Mouse (Mus musculus): ENCODE results near the gene Ildr2. TPM values are rescaled to one million over a fixed set of nuclear protein-coding genes. Genes with fewer than 3 reads are reported as not detected.

The Ildr2 gene
- polyA plus RNA-seq (2016; fragmentation: Nextera tagmentation; extraction: Ambion mirVana), result 10.8 and 11.1 TPM in 2 replicates

GRCm38 (mm10) chr1:166253898-166254894 is at the start of gene Ildr2:
TSS of gene Ildr2 (plus strand) at chr1:166254139.
- Histone ChIP-seq H3K36me3 (no peaks in the 10 kb centered on the region), H3K9me3 (no peaks in the 10 kb centered on the region), H3K27me3 (no peaks in the 10 kb centered on the region), H3K27ac (replicated peaks) (peak within 1 kb of the TSS; percentile 79), H3K4me1 (peaks cover 45% of the 10 kb centered on the region), H3K9ac (replicated peaks) (peak within 1 kb of the TSS; percentile 82), H3K4me3 (peak within 1 kb of the TSS; percentile 54), H3K4me2 (replicated peaks) (peak within 1 kb of the TSS; percentile 70)
- peak; percentile 63 for ATAC-seq (ENCODE audit: low FRiP score, low read depth)
- under 1% methylated on average over 72 of the region's 72 CpGs for WGBS

DNA sequence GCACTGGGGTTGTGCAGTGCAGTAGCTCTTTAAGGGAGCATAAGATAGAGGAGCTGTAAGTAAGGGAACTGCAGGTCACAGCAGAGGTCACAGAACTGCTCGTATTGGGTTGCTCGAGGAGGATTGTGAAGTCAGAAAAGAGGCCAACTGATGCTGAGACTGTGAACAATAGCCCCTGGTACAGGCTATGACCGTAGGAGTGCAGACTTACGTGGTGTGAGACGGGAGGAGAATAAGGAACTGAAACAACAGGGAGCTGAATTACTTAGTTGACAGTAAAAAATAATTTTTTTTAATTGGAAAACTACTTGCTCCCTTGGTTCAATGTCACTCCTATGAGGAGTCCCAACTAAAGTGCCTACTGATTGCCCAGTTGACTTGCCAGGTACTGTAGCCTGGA is 49.8 kb upstream of the Ildr2 start:
- ATAC-seq (ENCODE audit: low FRiP score, low read depth), result no peak
- H3K27me3 ChIP-seq, result no peaks in the 10 kb centered on the region
- no peaks in the 10 kb centered on the region for H3K9me3 ChIP-seq
- no peak overlapping the region for H3K27ac ChIP-seq (replicated peaks)
- H3K4me3 ChIP-seq, result no peak overlapping the region
- H3K4me2 ChIP-seq (replicated peaks), result no peak overlapping the region
- no peak overlapping the region for H3K9ac ChIP-seq (replicated peaks)
- H3K4me1 ChIP-seq, result no peaks in the 10 kb centered on the region
- no peaks in the 10 kb centered on the region for H3K36me3 ChIP-seq
- 17% methylated on average over 5 of the region's 5 CpGs for WGBS

GRCm38 (mm10) chr1:166205159-166205558 is 48.8 kb upstream of the Ildr2 start:
- 81% methylated on average over 3 of the region's 3 CpGs for WGBS
- H3K36me3 ChIP-seq, result no peaks in the 10 kb centered on the region
- H3K4me2 ChIP-seq (replicated peaks), result no peak overlapping the region
- no peak overlapping the region for H3K4me3 ChIP-seq
- no peaks in the 10 kb centered on the region for H3K4me1 ChIP-seq
- no peaks in the 10 kb centered on the region for H3K9me3 ChIP-seq
- H3K9ac ChIP-seq (replicated peaks), result no peak overlapping the region
- no peak for ATAC-seq (ENCODE audit: low FRiP score, low read depth)
- no peak overlapping the region for H3K27ac ChIP-seq (replicated peaks)
- no peaks in the 10 kb centered on the region for H3K27me3 ChIP-seq

DNA sequence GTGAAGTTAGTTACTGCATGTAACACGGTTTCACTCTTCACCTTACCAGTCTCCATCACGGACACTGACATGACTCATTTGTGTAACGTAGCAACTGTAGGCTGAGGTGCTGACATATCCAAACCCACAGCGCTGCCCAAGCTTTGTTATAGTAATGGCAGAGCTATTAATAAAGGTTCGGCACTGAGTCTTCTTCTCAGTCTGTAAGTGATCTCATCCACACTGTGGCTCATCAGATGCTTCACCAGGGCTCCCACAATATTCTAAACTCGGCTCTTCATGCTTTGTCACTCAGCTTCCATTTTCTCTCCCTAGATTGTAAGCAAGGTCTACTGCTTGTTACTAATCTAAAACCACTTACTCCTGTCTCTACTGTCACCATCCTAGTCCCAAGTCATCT is 44.6 kb upstream of the Ildr2 start:
- WGBS, result 91% methylated on average over 6 of the region's 6 CpGs

DNA sequence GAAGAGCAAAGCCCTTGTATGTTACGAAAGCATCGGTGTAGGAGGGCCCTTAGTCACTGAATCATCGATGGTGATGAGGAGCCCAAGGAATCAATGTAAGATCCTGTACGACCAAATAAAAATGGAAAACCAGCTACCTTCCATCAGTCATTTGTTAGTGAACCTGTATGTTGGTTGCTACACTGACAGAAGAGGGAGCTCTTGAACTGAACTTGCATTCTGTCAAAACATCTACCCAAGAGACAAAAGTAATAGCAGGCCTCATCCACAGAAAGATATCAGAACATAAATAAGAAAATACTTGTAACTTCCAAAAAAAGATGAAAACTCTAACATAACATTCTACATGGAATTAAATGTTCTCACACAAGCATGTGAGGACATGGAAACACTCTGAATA is 39.8 kb upstream of the Ildr2 start:
- Histone ChIP-seq H3K36me3 (no peaks in the 10 kb centered on the region), H3K27ac (replicated peaks) (no peak overlapping the region), H3K9me3 (no peaks in the 10 kb centered on the region), H3K4me3 (no peak overlapping the region), H3K9ac (replicated peaks) (no peak overlapping the region), H3K27me3 (no peaks in the 10 kb centered on the region), H3K4me1 (no peaks in the 10 kb centered on the region), H3K4me2 (replicated peaks) (no peak overlapping the region)
- ATAC-seq (ENCODE audit: low FRiP score, low read depth), result no peak
- WGBS, result 86% methylated on average over 4 of the region's 4 CpGs

More for the DNA sequence above, 44.6 kb upstream of the Ildr2 start:
- no peaks in the 10 kb centered on the region for H3K9me3 ChIP-seq
- H3K36me3 ChIP-seq, result no peaks in the 10 kb centered on the region
- H3K4me2 ChIP-seq (replicated peaks), result no peak overlapping the region
- H3K4me1 ChIP-seq, result no peaks in the 10 kb centered on the region
- H3K27me3 ChIP-seq, result no peaks in the 10 kb centered on the region
- no peak for ATAC-seq (ENCODE audit: low FRiP score, low read depth)
- no peak overlapping the region for H3K9ac ChIP-seq (replicated peaks)
- no peak overlapping the region for H3K27ac ChIP-seq (replicated peaks)
- no peak overlapping the region for H3K4me3 ChIP-seq

DNA sequence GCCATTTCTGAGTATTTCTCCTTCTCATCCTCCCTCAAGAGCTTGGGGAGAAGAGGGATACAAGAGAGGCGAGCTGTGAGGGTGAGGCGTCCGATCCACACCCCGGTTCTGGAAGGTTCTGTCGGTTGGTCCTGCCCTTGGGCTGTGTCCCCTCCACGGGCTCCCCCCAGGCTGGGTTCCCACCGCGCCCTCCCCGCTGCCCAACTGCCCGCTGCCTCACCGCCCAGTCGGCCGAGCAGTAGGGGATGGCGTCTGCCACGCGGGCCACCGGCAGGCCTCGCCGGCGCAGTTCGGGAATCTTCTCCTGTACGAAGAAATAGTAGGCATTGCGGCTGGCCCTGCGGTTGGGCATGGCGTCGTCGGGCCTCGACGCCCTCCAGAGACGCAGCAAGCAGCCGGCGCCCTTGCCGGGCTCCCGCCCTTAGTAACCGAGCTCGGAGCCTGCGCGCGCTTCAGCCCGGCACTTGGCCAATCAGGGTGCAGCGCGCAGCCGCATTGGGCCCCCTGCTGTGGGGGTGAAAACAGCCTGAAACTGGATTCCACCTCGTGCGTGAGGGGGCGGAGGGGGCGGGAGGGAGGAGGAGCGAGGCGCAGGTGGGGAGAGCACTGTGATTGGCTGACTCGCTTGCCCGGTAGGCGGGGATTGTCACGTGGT is 15.5 kb upstream of the Ildr2 start, which contains the start of gene Mael:
Gene Mael, minus strand, starts transcription at position 433 of the 655 bp plus-strand sequence.
- 90% methylated on average over 53 of the region's 53 CpGs for WGBS

DNA sequence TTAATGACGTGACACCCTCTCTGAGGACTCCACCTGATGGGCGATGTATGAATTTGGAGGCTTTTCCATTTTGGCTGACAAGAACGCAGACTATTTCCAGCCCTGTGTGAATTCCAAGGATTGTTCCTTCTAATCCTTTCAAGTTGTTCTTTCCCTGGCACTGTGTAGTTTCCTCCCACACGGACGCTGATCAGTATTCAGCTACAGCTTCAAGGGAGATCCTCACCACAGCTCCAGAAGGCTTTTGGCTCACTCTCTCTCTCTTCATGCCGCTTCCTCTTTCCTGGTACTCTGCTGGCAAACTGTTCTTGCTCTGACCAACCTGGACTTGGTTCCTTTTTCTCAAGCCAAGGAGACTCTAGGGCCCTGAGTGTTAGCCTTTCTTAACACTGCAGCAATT is 9.7 kb upstream of the Ildr2 start:
- no peak for ATAC-seq (ENCODE audit: low FRiP score, low read depth)
- Histone ChIP-seq H3K27me3 (no peaks in the 10 kb centered on the region), H3K4me2 (replicated peaks) (no peak overlapping the region), H3K9me3 (no peaks in the 10 kb centered on the region), H3K36me3 (no peaks in the 10 kb centered on the region), H3K4me3 (no peak overlapping the region), H3K27ac (replicated peaks) (no peak overlapping the region), H3K9ac (replicated peaks) (no peak overlapping the region), H3K4me1 (0 out of 2 replicates have a peak, but pooled peaks cover 2% of the 10 kb centered on the region)
- WGBS, result 79% methylated on average over 6 of the region's 6 CpGs

More for the DNA sequence above, 15.5 kb upstream of the Ildr2 start, which contains the start of gene Mael:
- ATAC-seq (ENCODE audit: low FRiP score, low read depth), result no peak
- H3K27ac ChIP-seq (replicated peaks), result no peak within 1 kb of the TSS
- H3K4me2 ChIP-seq (replicated peaks), result no peak within 1 kb of the TSS
- no peak within 1 kb of the TSS for H3K4me3 ChIP-seq
- no peaks in the 10 kb centered on the region for H3K27me3 ChIP-seq
- no peak within 1 kb of the TSS for H3K9ac ChIP-seq (replicated peaks)
- H3K36me3 ChIP-seq, result no peaks in the 10 kb centered on the region
- peaks cover 7% of the 10 kb centered on the region for H3K9me3 ChIP-seq
- H3K4me1 ChIP-seq, result 0 out of 2 replicates have a peak, but pooled peaks cover 2% of the 10 kb centered on the region

DNA sequence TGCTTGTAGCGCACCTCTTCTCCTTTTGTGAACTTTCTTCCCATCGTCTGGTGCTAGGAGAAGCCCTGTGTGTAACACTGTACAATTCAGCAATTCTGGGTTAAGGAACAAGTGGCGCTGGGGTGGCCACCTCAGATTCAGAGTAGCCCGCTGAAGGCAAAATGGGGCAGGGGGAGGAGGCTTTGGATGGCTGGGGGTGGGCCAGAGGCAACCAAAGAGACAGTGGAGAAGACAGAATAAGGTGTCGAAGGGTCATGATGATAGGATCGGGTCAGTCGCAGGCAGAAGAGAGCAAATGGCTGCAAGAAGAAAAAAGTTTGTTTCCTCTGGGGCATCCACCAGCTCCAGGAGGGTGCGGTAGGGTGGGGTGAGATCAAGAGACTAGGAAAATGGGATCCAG is 1.2 kb downstream of the Ildr2 start:
- ATAC-seq (ENCODE audit: low FRiP score, low read depth), result peak; percentile 2; the same call in 1 of the 2 replicates
- WGBS, result 10% methylated on average over 8 of the region's 8 CpGs
- no peaks in the 10 kb centered on the region for H3K9me3 ChIP-seq
- H3K4me1 ChIP-seq, result peaks cover 50% of the 10 kb centered on the region
- H3K27ac ChIP-seq (replicated peaks), result peak overlapping the region; percentile 79
- H3K4me2 ChIP-seq (replicated peaks), result peak overlapping the region; percentile 70
- peak overlapping the region; percentile 82 for H3K9ac ChIP-seq (replicated peaks)
- peak overlapping the region; percentile 54 for H3K4me3 ChIP-seq
- H3K27me3 ChIP-seq, result no peaks in the 10 kb centered on the region
- H3K36me3 ChIP-seq, result no peaks in the 10 kb centered on the region

- H3K4me3 ChIP-seq, result peak overlapping the region; percentile 54
- no peaks in the 10 kb centered on the region for H3K27me3 ChIP-seq
- H3K36me3 ChIP-seq, result no peaks in the 10 kb centered on the region
- peak overlapping the region; percentile 70 for H3K4me2 ChIP-seq (replicated peaks)
- 4% methylated on average over 2 of the region's 2 CpGs for WGBS
- no peaks in the 10 kb centered on the region for H3K9me3 ChIP-seq
- peaks cover 50% of the 10 kb centered on the region for H3K4me1 ChIP-seq
- 0 out of 2 replicates have a peak, but pooled peaks have one; percentile 1 for ATAC-seq (ENCODE audit: low FRiP score, low read depth)
- peak overlapping the region; percentile 82 for H3K9ac ChIP-seq (replicated peaks)
- H3K27ac ChIP-seq (replicated peaks), result peak overlapping the region; percentile 79
These were observed 1.7 kb downstream of the Ildr2 start for GRCm38 (mm10) chr1:166255651-166256050.

DNA sequence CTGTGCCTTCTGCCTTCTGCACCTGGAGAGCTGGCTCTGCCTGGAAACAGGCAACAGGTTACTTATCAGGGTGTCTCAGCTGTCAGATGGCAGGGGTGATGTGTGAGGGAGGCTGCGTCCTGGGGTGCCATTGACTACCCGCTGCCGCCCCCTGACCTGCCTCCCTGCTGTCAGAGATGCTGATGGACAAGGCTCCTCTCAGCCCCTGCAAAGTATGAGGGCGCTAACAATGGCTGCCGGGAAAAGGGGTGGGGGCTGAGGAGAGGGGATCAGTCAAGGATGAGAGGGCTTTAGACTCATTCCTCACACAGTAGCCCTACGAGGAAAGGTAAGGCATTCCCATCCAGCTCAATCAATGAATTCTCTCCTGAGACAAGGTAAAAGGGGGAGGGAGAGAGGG is 2.4 kb downstream of the Ildr2 start:
- WGBS, result 1% methylated on average over 6 of the region's 6 CpGs
- H3K4me3 ChIP-seq, result peak overlapping the region; percentile 54
- peak overlapping the region; percentile 79 for H3K27ac ChIP-seq (replicated peaks)
- H3K9me3 ChIP-seq, result no peaks in the 10 kb centered on the region
- peaks cover 3% of the 10 kb centered on the region; the same call in 1 of the 2 replicates for H3K36me3 ChIP-seq
- no peaks in the 10 kb centered on the region for H3K27me3 ChIP-seq
- peak overlapping the region; percentile 82 for H3K9ac ChIP-seq (replicated peaks)
- peak; percentile 67 for ATAC-seq (ENCODE audit: low FRiP score, low read depth)
- peaks cover 50% of the 10 kb centered on the region for H3K4me1 ChIP-seq
- peak overlapping the region; percentile 70 for H3K4me2 ChIP-seq (replicated peaks)

DNA sequence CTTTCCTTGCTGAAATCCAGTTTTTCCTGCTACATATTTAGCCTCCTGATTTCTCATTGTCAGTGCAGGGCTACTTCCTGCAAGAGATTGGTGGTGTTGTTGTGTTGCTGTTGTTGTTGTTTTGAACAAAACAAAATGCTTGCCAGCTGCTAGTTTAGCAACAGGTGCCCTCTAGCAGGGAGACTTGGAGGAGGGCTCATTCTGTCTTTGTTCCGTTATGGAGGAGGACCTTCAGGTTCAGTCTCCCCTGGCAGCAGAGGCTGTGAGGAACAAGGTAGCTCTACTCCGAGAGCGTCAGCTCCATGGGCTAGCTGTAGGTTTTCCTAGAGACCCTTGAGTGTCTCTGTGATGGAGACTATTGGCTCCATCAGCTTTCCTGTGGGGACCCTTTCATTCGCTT is 3.0 kb downstream of the Ildr2 start:
- H3K27ac ChIP-seq (replicated peaks), result peak overlapping the region; percentile 79
- H3K36me3 ChIP-seq, result peaks cover 5% of the 10 kb centered on the region; the same call in 1 of the 2 replicates
- H3K9me3 ChIP-seq, result no peaks in the 10 kb centered on the region; the same call in 1 of the 2 replicates
- H3K4me3 ChIP-seq, result peak overlapping the region; percentile 54
- H3K4me1 ChIP-seq, result peaks cover 50% of the 10 kb centered on the region
- no peaks in the 10 kb centered on the region for H3K27me3 ChIP-seq
- H3K4me2 ChIP-seq (replicated peaks), result peak overlapping the region; percentile 70
- no peak for ATAC-seq (ENCODE audit: low FRiP score, low read depth)
- H3K9ac ChIP-seq (replicated peaks), result peak overlapping the region; percentile 82; the same call in 1 of the 2 replicates
- WGBS, result 25% methylated on average over 4 of the region's 4 CpGs

Measured in midbrain, embryonic 12.5 days (tissue).